Mouse (Mus musculus): ENCODE results near the gene H2-K1. TPM values are rescaled to one million over a fixed set of nuclear protein-coding genes. Genes with fewer than 3 reads are reported as not detected.
"Not testable (repeated sequence)": the region's sequence is repeated elsewhere in the genome, so short reads cannot be mapped to it uniquely, and the experiment has no call there.

H2-K1 gene
- polyA plus RNA-seq, 1 experiment from 2014 or later = 8.1 TPM

GRCm38 (mm10) chr17:33958451-33958850 lies 41.7 kb downstream of the H2-K1 start:
- Histone ChIP-seq H3K27me3 (no peaks in the 10 kb centered on the region), H3K9me3 (no peaks in the 10 kb centered on the region), H3K36me3 (peaks cover 51% of the 10 kb centered on the region), H3K4me1 (peaks cover 27% of the 10 kb centered on the region), H3K9ac (replicated peaks) (no peak overlapping the region), H3K4me2 (replicated peaks) (no peak overlapping the region), H3K27ac (replicated peaks) (no peak overlapping the region), H3K4me3 (no peak overlapping the region)
- WGBS = 96% methylated on average over 11 of the region's 11 CpGs
- ATAC-seq (replicated peaks) = no peak

- Histone ChIP-seq H3K4me2 (replicated peaks) (no peak overlapping the region), H3K9ac (replicated peaks) (no peak overlapping the region), H3K36me3 (peaks cover 51% of the 10 kb centered on the region), H3K27me3 (no peaks in the 10 kb centered on the region), H3K27ac (replicated peaks) (no peak overlapping the region), H3K4me3 (no peak overlapping the region), H3K9me3 (no peaks in the 10 kb centered on the region), H3K4me1 (peaks cover 35% of the 10 kb centered on the region)
- WGBS = 86% methylated on average over 6 of the region's 6 CpGs
- no peak for ATAC-seq (replicated peaks)
Observed at GRCm38 (mm10) chr17:33957493-33957892, 42.7 kb downstream of the H2-K1 start.

GRCm38 (mm10) chr17:33956336-33956735 lies 43.8 kb downstream of the H2-K1 start:
- no peaks in the 10 kb centered on the region for H3K9me3 ChIP-seq
- H3K36me3 ChIP-seq = peaks cover 45% of the 10 kb centered on the region
- H3K9ac ChIP-seq (replicated peaks) = peak overlapping the region; percentile 76
- peak overlapping the region; percentile 93 for H3K27ac ChIP-seq (replicated peaks)
- peak overlapping the region; percentile 81 for H3K4me2 ChIP-seq (replicated peaks)
- no peaks in the 10 kb centered on the region for H3K27me3 ChIP-seq
- H3K4me3 ChIP-seq = peak overlapping the region; percentile 56
- H3K4me1 ChIP-seq = peaks cover 44% of the 10 kb centered on the region
- WGBS = 7% methylated on average over 10 of the region's 10 CpGs
- no peak for ATAC-seq (replicated peaks)

- Histone ChIP-seq H3K4me2 (replicated peaks) (peak within 1 kb of the TSS; percentile 81), H3K9ac (replicated peaks) (peak within 1 kb of the TSS; percentile 87), H3K27me3 (no peaks in the 10 kb centered on the region), H3K4me3 (peak within 1 kb of the TSS; percentile 56), H3K4me1 (peaks cover 51% of the 10 kb centered on the region), H3K36me3 (peaks cover 38% of the 10 kb centered on the region), H3K27ac (replicated peaks) (peak within 1 kb of the TSS; percentile 93), H3K9me3 (no peaks in the 10 kb centered on the region)
- ATAC-seq (replicated peaks) = peak; percentile 88
- under 1% methylated on average over 50 of the region's 50 CpGs for WGBS
Observed at GRCm38 (mm10) chr17:33955555-33956214, 44.5 kb downstream of the H2-K1 start, which contains the start of the genes Vps52 and Rps18. TSS of gene Vps52 (plus strand) at chr17:33955812. TSS of gene Rps18 (minus strand) at chr17:33956001.

- Histone ChIP-seq H3K4me3 (peak overlapping the region; percentile 56), H3K27me3 (no peaks in the 10 kb centered on the region), H3K4me2 (replicated peaks) (peak overlapping the region; percentile 74), H3K36me3 (peaks cover 32% of the 10 kb centered on the region), H3K9me3 (no peaks in the 10 kb centered on the region), H3K9ac (replicated peaks) (peak overlapping the region; percentile 87), H3K27ac (replicated peaks) (peak overlapping the region; percentile 81), H3K4me1 (peaks cover 59% of the 10 kb centered on the region)
- no peak for ATAC-seq (replicated peaks)
- WGBS = under 1% methylated on average over 33 of the region's 33 CpGs
Observed at GRCm38 (mm10) chr17:33954646-33955554, 45.2 kb downstream of the H2-K1 start.

GRCm38 (mm10) chr17:33953961-33954565 lies 46.1 kb downstream of the H2-K1 start:
- Histone ChIP-seq H3K4me3 (peak overlapping the region; percentile 56), H3K4me1 (peaks cover 67% of the 10 kb centered on the region), H3K36me3 (peaks cover 25% of the 10 kb centered on the region), H3K9me3 (no peaks in the 10 kb centered on the region), H3K4me2 (replicated peaks) (peak overlapping the region; percentile 74), H3K9ac (replicated peaks) (peak overlapping the region; percentile 87), H3K27me3 (no peaks in the 10 kb centered on the region), H3K27ac (replicated peaks) (peak overlapping the region; percentile 3; the same call in 1 of the 2 replicates)
- WGBS = 21% methylated on average over 5 of the region's 5 CpGs
- ATAC-seq (replicated peaks) = no peak

GRCm38 (mm10) chr17:33953310-33953709 lies 46.8 kb downstream of the H2-K1 start:
- ATAC-seq (replicated peaks) = no peak
- H3K27ac ChIP-seq (replicated peaks) = no peak overlapping the region
- no peaks in the 10 kb centered on the region for H3K9me3 ChIP-seq
- no peaks in the 10 kb centered on the region for H3K27me3 ChIP-seq
- H3K9ac ChIP-seq (replicated peaks) = no peak overlapping the region
- 0 out of 2 replicates have a peak overlapping the region, but pooled peaks have one; percentile 2 for H3K4me3 ChIP-seq
- H3K36me3 ChIP-seq = peaks cover 23% of the 10 kb centered on the region
- no peak overlapping the region for H3K4me2 ChIP-seq (replicated peaks)
- WGBS = 84% methylated on average over 3 of the region's 3 CpGs
- H3K4me1 ChIP-seq = peaks cover 69% of the 10 kb centered on the region

- ATAC-seq (replicated peaks) = no peak
- no peak overlapping the region for H3K9ac ChIP-seq (replicated peaks)
- H3K36me3 ChIP-seq = peaks cover 26% of the 10 kb centered on the region
- H3K27ac ChIP-seq (replicated peaks) = no peak overlapping the region
- H3K27me3 ChIP-seq = no peaks in the 10 kb centered on the region
- peaks cover 69% of the 10 kb centered on the region for H3K4me1 ChIP-seq
- H3K4me2 ChIP-seq (replicated peaks) = no peak overlapping the region
- H3K4me3 ChIP-seq = 0 out of 2 replicates have a peak overlapping the region, but pooled peaks have one; percentile 2
- H3K9me3 ChIP-seq = no peaks in the 10 kb centered on the region
- WGBS = 78% methylated on average over 4 of the region's 4 CpGs
Observed at GRCm38 (mm10) chr17:33952879-33953278, 47.3 kb downstream of the H2-K1 start.

- Histone ChIP-seq H3K4me2 (replicated peaks) (peak overlapping the region; percentile 93; the same call in 1 of the 2 replicates), H3K36me3 (peaks cover 32% of the 10 kb centered on the region), H3K4me1 (peaks cover 65% of the 10 kb centered on the region), H3K27ac (replicated peaks) (peak overlapping the region; percentile 88; the same call in 1 of the 2 replicates), H3K4me3 (peak overlapping the region; percentile 57; the same call in 1 of the 2 replicates)
- not testable (repeated sequence) for ATAC-seq (replicated peaks); H3K9ac ChIP-seq (replicated peaks); H3K27me3 ChIP-seq; H3K9me3 ChIP-seq
- WGBS = 79% methylated on average over 13 of the region's 13 CpGs
Observed at GRCm38 (mm10) chr17:33952015-33952414, 48.1 kb downstream of the H2-K1 start.

GRCm38 (mm10) chr17:33951021-33951946 lies 48.9 kb downstream of the H2-K1 start, which contains the start of gene B3galt4:
TSS of gene B3galt4 (minus strand) at chr17:33951488.
- H3K9ac ChIP-seq (replicated peaks) = peak within 1 kb of the TSS; percentile 71
- H3K27me3 ChIP-seq = no peaks in the 10 kb centered on the region
- WGBS = 1% methylated on average over 45 of the region's 45 CpGs
- ATAC-seq (replicated peaks) = peak; percentile 78
- H3K4me1 ChIP-seq = peaks cover 57% of the 10 kb centered on the region
- peaks cover 36% of the 10 kb centered on the region for H3K36me3 ChIP-seq
- peak within 1 kb of the TSS; percentile 57 for H3K4me3 ChIP-seq
- H3K4me2 ChIP-seq (replicated peaks) = peak within 1 kb of the TSS; percentile 93
- H3K9me3 ChIP-seq = no peaks in the 10 kb centered on the region
- H3K27ac ChIP-seq (replicated peaks) = peak within 1 kb of the TSS; percentile 88

- Histone ChIP-seq H3K4me3 (peak overlapping the region; percentile 57), H3K36me3 (peaks cover 45% of the 10 kb centered on the region), H3K9ac (replicated peaks) (peak overlapping the region; percentile 71), H3K27me3 (no peaks in the 10 kb centered on the region), H3K4me1 (peaks cover 56% of the 10 kb centered on the region), H3K27ac (replicated peaks) (peak overlapping the region; percentile 88; the same call in 1 of the 2 replicates), H3K4me2 (replicated peaks) (peak overlapping the region; percentile 93), H3K9me3 (no peaks in the 10 kb centered on the region)
- ATAC-seq (replicated peaks) = no peak
- 74% methylated on average over 10 of the region's 10 CpGs for WGBS
Observed at GRCm38 (mm10) chr17:33950131-33950625, 50.0 kb downstream of the H2-K1 start.

All from forebrain, embryonic 15.5 days (tissue).